Mouse (Mus musculus) intestine, postnatal 0 days (tissue): Measurements from ENCODE around the gene G6pc. TPM values are rescaled to one million over a fixed set of nuclear protein-coding genes. Genes with fewer than 3 reads are reported as not detected.
A peak's percentile ranks its signal among the peaks of the same experiment; 100 is the strongest.
"Not testable (repeated sequence)": the region's sequence is repeated elsewhere in the genome, so short reads cannot be mapped to it uniquely, and the experiment has no call there.

Experiments used
- ATAC-seq: fragments of 200-750 bp; cut with Nextera tagmentation; 2 replicates; pipeline ENCODE4 v1.8.0; 2017; ENCODE audit warnings: mild to moderate bottlenecking, moderate TSS enrichment, moderate library complexity
- H3K27ac ChIP-seq: fragments of 300-500 bp; sonication (generic); 2 replicates; pipeline ENCODE4 v1.5.1; 2014; ENCODE audit warnings: mild to moderate bottlenecking, low read depth, low read length, moderate library complexity
- H3K27me3 ChIP-seq: fragments of 300-500 bp; sonication (generic); replicated peaks from 2 replicates; pipeline ENCODE4 v1.6.1; 2014; ENCODE audit warnings: low read length, mixed read lengths; ENCODE audit not compliant: control insufficient read depth, insufficient read depth
- H3K36me3 ChIP-seq: fragments of 300-500 bp; sonication (generic); 2 replicates; pipeline ENCODE4 v1.6.1; 2014; ENCODE audit warnings: mild to moderate bottlenecking, moderate library complexity; ENCODE audit not compliant: control insufficient read depth, insufficient read depth
- H3K4me1 ChIP-seq: fragments of 300-500 bp; sonication (generic); replicated peaks from 2 replicates; pipeline ENCODE4 v1.6.1; 2014; ENCODE audit warnings: antibody characterized with exemption, low read length, mixed read lengths; ENCODE audit not compliant: control insufficient read depth, insufficient read depth
- H3K4me2 ChIP-seq: fragments of 300-500 bp; sonication (generic); replicated peaks from 2 replicates; pipeline ENCODE4 v1.6.1; 2014; ENCODE audit warnings: low read depth, mild to moderate bottlenecking, moderate library complexity
- H3K4me3 ChIP-seq: fragments of 300-500 bp; sonication (generic); 2 replicates; pipeline ENCODE4 v1.5.1; 2014; ENCODE audit warnings: low read depth, low read length
- H3K9ac ChIP-seq: fragments of 300-500 bp; sonication (generic); 2 replicates; pipeline ENCODE4 v1.6.1; 2014; ENCODE audit warnings: mild to moderate bottlenecking, low read depth, low read length
- H3K9me3 ChIP-seq: fragments of 300-500 bp; sonication (generic); 2 replicates; pipeline ENCODE4 v1.6.1; 2016; ENCODE audit warnings: mixed run types; ENCODE audit not compliant: control insufficient read depth
- CTCF ChIP-seq: sonication (generic); IDR thresholded peaks from 2 replicates; pipeline ENCODE4 v1.5.1; 2016; ENCODE audit warnings: low read depth, mild to moderate bottlenecking, control low read depth, antibody characterized with exemption, moderate library complexity
- WGBS: fragments of 180-500 bp; shearing (Covaris S2); extraction: QIAGEN DNeasy Blood & Tissue Kit; methylation state at CpG from one replicate; pipeline ENCODE4 v1.1.7; 2014; 5-methylcytosine and 5-hydroxymethylcytosine counted together
- polyA plus RNA-seq: library from polyadenylated mRNA; unstranded; fragments of >200 nt; fragmentation: Nextera tagmentation; extraction: Ambion mirVana; gene quantifications from 2 replicates; pipeline ENCODE4 v1.2.1, GENCODE M21; 2015

The G6pc gene
- 54.3 and 63.3 TPM in 2 replicates for polyA plus RNA-seq

GRCm38 (mm10) chr11:101367326-101367935 lies at the start of gene G6pc:
TSS of gene G6pc (plus strand) at chr11:101367561.
- ATAC-seq = peak; percentile 52
- no peaks in the 10 kb centered on the region for H3K36me3 ChIP-seq
- H3K4me3 ChIP-seq = peak within 1 kb of the TSS; percentile 34
- H3K27ac ChIP-seq = peak within 1 kb of the TSS; percentile 62
- no peaks in the 10 kb centered on the region for H3K27me3 ChIP-seq
- TF ChIP-seq CTCF = no peak
- H3K4me2 ChIP-seq = peak within 1 kb of the TSS; percentile 49
- WGBS = 60% methylated on average over 8 of the region's 8 CpGs
- H3K9ac ChIP-seq = no peak within 1 kb of the TSS
- peaks cover 10% of the 10 kb centered on the region; the same call in 1 of the 2 replicates for H3K4me1 ChIP-seq
- no peaks in the 10 kb centered on the region for H3K9me3 ChIP-seq

- no peak overlapping the region for H3K27ac ChIP-seq
- H3K4me2 ChIP-seq = no peak overlapping the region
- peaks cover 69% of the 10 kb centered on the region for H3K36me3 ChIP-seq
- no peaks in the 10 kb centered on the region for H3K4me1 ChIP-seq
- H3K9ac ChIP-seq = no peak overlapping the region
- no peaks in the 10 kb centered on the region for H3K9me3 ChIP-seq
- peak; percentile 55; the same call in 1 of the 2 replicates for ATAC-seq
- no peak overlapping the region for H3K4me3 ChIP-seq
- TF ChIP-seq CTCF = peak; percentile 99
- no peaks in the 10 kb centered on the region for H3K27me3 ChIP-seq
- 8% methylated on average over 4 of the region's 4 CpGs for WGBS
Observed at GRCm38 (mm10) chr11:101323609-101324008, 43.8 kb upstream of the G6pc start.

- H3K4me2 ChIP-seq = no peak within 1 kb of the TSS
- no peaks in the 10 kb centered on the region for H3K9me3 ChIP-seq
- H3K27me3 ChIP-seq = no peaks in the 10 kb centered on the region
- no peak within 1 kb of the TSS for H3K9ac ChIP-seq
- 81% methylated on average over 5 of the region's 5 CpGs for WGBS
- no peak for TF ChIP-seq CTCF
- H3K36me3 ChIP-seq = peaks cover 57% of the 10 kb centered on the region
- ATAC-seq = no peak
- H3K4me1 ChIP-seq = no peaks in the 10 kb centered on the region
- H3K27ac ChIP-seq = no peak within 1 kb of the TSS; the same call in 1 of the 2 replicates
- no peak within 1 kb of the TSS for H3K4me3 ChIP-seq
Observed at GRCm38 (mm10) chr11:101324763-101325162, 42.6 kb upstream of the G6pc start, which contains the start of gene Aoc2. TSS of gene Aoc2 (plus strand) at chr11:101325063.

GRCm38 (mm10) chr11:101325201-101325600 lies 42.2 kb upstream of the G6pc start:
- 88% methylated on average over 11 of the region's 11 CpGs for WGBS
- not testable (repeated sequence) for ATAC-seq, H3K4me2 ChIP-seq, H3K9ac ChIP-seq, H3K9me3 ChIP-seq, H3K4me3 ChIP-seq, H3K4me1 ChIP-seq, H3K27me3 ChIP-seq, H3K27ac ChIP-seq
- H3K36me3 ChIP-seq = peaks cover 53% of the 10 kb centered on the region

GRCm38 (mm10) chr11:101326147-101326546 lies 41.2 kb upstream of the G6pc start:
- no peaks in the 10 kb centered on the region for H3K27me3 ChIP-seq
- no peak overlapping the region for H3K27ac ChIP-seq
- TF ChIP-seq CTCF = no peak
- H3K36me3 ChIP-seq = peaks cover 44% of the 10 kb centered on the region
- H3K9me3 ChIP-seq = no peaks in the 10 kb centered on the region
- H3K4me1 ChIP-seq = no peaks in the 10 kb centered on the region
- no peak overlapping the region for H3K4me2 ChIP-seq
- ATAC-seq = no peak
- WGBS = 87% methylated on average over 11 of the region's 11 CpGs
- H3K4me3 ChIP-seq = no peak overlapping the region
- H3K9ac ChIP-seq = no peak overlapping the region

- Histone ChIP-seq H3K9me3 (no peaks in the 10 kb centered on the region), H3K9ac (no peak overlapping the region), H3K4me1 (no peaks in the 10 kb centered on the region), H3K4me2 (no peak overlapping the region), H3K4me3 (no peak overlapping the region), H3K27ac (no peak overlapping the region), H3K36me3 (peaks cover 33% of the 10 kb centered on the region), H3K27me3 (no peaks in the 10 kb centered on the region)
- 0 out of 2 replicates have a peak, but pooled peaks have one; percentile 7 for ATAC-seq
- 21% methylated on average over 3 of the region's 3 CpGs for WGBS
- no peak for TF ChIP-seq CTCF
Observed at GRCm38 (mm10) chr11:101327311-101327710, 40.0 kb upstream of the G6pc start.
